15 mouse cellular contexts compared by ENCODE assay signal in the genomic region with DNA sequence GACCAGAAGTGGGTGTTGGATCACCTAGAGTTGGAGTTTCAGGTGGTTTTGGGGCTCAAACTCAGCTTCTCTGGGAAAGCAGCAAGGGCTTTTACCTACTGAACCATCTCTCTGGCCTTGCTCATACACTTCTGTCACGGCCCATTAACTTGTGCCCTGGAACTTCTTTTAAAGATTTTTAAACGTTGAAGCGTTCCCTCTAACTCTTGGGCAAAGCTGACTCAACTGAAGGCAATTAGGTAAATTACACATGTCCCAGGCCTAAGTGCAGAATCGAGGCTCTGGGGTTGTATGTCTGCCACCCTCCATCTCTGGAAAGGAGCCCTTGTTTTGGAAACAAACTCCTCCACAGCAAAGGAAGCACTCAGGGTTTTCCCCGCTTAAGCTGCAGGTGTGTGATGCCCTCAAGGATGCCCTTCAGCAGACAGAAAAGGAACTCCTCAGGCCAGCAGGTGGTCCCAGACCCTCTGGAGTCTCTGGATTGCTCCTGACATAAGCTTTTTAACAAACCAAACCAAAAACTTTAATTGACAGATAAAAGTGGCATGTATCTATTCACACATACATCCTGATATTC.
"Had no signal": no experiment of that assay in that cellular context is flagged by ENCODE, and none has a peak within 500 bp of the region (broad histone marks: within the 10 kb centered on the region; RNA-seq: fewer than 3 reads in every experiment).

No protein-coding gene starts in this region.

- ATAC-seq: intestine, postnatal 0 days; midbrain, embryonic 16.5 days had no signal

- H3K27me3 ChIP-seq: liver, embryonic 13.5 days; neural tube, embryonic 13.5 days had no signal

- H3K27ac ChIP-seq: kidney, postnatal 0 days; left cerebral cortex, adult 2 months; liver, embryonic 13.5 days; midbrain, embryonic 12.5 days; neural tube, embryonic 13.5 days had no signal

- H3K4me2 ChIP-seq: liver, embryonic 13.5 days; midbrain, embryonic 12.5 days; neural tube, embryonic 13.5 days had no signal

- H3K9ac ChIP-seq: liver, embryonic 13.5 days; midbrain, embryonic 12.5 days; neural tube, embryonic 13.5 days had no signal

- H3K9me3 ChIP-seq: liver, embryonic 13.5 days; midbrain, embryonic 12.5 days; neural tube, embryonic 13.5 days had no signal

- H3K4me3 ChIP-seq: left cerebral cortex, adult 2 months; liver, embryonic 13.5 days; midbrain, embryonic 12.5 days; myocyte; neural tube, embryonic 13.5 days had no signal

- H3K36me3 ChIP-seq: liver, embryonic 13.5 days; midbrain, embryonic 12.5 days; neural tube, embryonic 13.5 days had no signal

- DNase-seq: layer of hippocampus, postnatal 36 days; liver, embryonic 13.5 days; lung, adult 2 months; lung, postnatal 14 days; lung, postnatal 4 days; thymus, adult 18-20 months; thymus, postnatal 14 days; thymus, postnatal 4 days had no signal

- H3K4me1 ChIP-seq: liver, embryonic 13.5 days had no signal
